Mouse (Mus musculus) hindbrain, embryonic 15.5 days (tissue): ENCODE results near the gene Lum. TPM values are rescaled to one million over a fixed set of nuclear protein-coding genes. Genes with fewer than 3 reads are reported as not detected.

Source experiments
- ATAC-seq: fragments of 200-750 bp; cut with Nextera tagmentation; 2 replicates; pipeline ENCODE4 v1.8.0; 2017; ENCODE audit warnings: low read depth, moderate number of reproducible peaks, moderate TSS enrichment; ENCODE audit not compliant: low FRiP score
- H3K27ac ChIP-seq: fragments of 300-500 bp; sonication (generic); replicated peaks from 2 replicates; pipeline ENCODE4 v1.5.1; 2015; ENCODE audit warnings: mild to moderate bottlenecking, inconsistent platforms
- H3K27me3 ChIP-seq: fragments of 300-500 bp; sonication (generic); 2 replicates; pipeline ENCODE4 v1.6.1; 2015; ENCODE audit warnings: control low read depth, inconsistent platforms
- H3K36me3 ChIP-seq: fragments of 300-500 bp; sonication (generic); 2 replicates; pipeline ENCODE4 v1.6.1; 2015; ENCODE audit warnings: control low read depth, inconsistent platforms
- H3K4me1 ChIP-seq: fragments of 300-500 bp; sonication (generic); replicated peaks from 2 replicates; pipeline ENCODE4 v1.6.1; 2015; ENCODE audit warnings: control low read depth, inconsistent platforms
- H3K4me2 ChIP-seq: fragments of 300-500 bp; sonication (generic); 2 replicates; pipeline ENCODE4 v1.6.1; 2015; ENCODE audit warnings: moderate library complexity, mild to moderate bottlenecking, inconsistent platforms
- H3K4me3 ChIP-seq: fragments of 300-500 bp; sonication (generic); 2 replicates; pipeline ENCODE4 v1.5.1; 2015; ENCODE audit warnings: mild to moderate bottlenecking, inconsistent platforms
- H3K9ac ChIP-seq: fragments of 300-500 bp; sonication (generic); 2 replicates; pipeline ENCODE4 v1.6.1; 2015; ENCODE audit warnings: inconsistent platforms
- H3K9me3 ChIP-seq: fragments of 300-500 bp; sonication (generic); 2 replicates; pipeline ENCODE4 v1.6.1; 2016; ENCODE audit warnings: control low read depth, inconsistent platforms
- WGBS: fragments of 180-500 bp; shearing (Covaris S2); methylation state at CpG from one replicate; pipeline ENCODE4 v1.1.7; 2015; 5-methylcytosine and 5-hydroxymethylcytosine counted together
- polyA plus RNA-seq: library from polyadenylated mRNA; unstranded; fragments of >200 nt; fragmentation: Nextera tagmentation; extraction: Ambion mirVana; gene quantifications from 2 replicates; pipeline ENCODE4 v1.2.1, GENCODE M21; 2015

The Lum gene
- polyA plus RNA-seq = 18.0 and 22.7 TPM in 2 replicates

- Histone ChIP-seq H3K4me1 (no peaks in the 10 kb centered on the region), H3K27me3 (no peaks in the 10 kb centered on the region), H3K36me3 (no peaks in the 10 kb centered on the region), H3K4me3 (no peak within 1 kb of the TSS), H3K9me3 (no peaks in the 10 kb centered on the region), H3K4me2 (no peak within 1 kb of the TSS), H3K27ac (no peak within 1 kb of the TSS), H3K9ac (no peak within 1 kb of the TSS)
- WGBS = 62% methylated on average over 10 of the region's 10 CpGs
- ATAC-seq = no peak
Measured at GRCm38 (mm10) chr10:97564957-97565856, at the start of gene Lum. Lum (plus strand) TSS chr10:97565128.

DNA sequence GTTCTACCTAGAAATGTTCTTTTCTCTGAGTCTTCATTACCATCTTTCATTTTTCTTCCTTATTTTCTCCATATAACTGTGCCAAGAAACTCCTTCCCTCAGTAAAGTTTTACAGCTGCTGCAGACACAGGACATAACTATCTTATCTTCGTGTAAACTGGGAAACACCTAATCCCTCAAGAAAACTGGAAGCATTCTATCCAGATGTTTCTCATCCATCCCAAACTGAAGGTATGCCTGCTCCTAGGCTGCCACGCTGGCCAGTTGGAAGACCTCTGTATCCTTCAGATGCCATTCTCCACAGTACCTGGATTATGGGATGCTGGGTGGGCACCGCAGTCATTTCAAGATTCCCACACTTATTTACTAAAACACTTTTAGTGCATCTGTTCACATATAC lies 41.6 kb upstream of the Lum start:
- H3K9me3 ChIP-seq = no peaks in the 10 kb centered on the region
- H3K27ac ChIP-seq = no peak overlapping the region
- H3K4me1 ChIP-seq = no peaks in the 10 kb centered on the region
- no peaks in the 10 kb centered on the region for H3K27me3 ChIP-seq
- H3K4me2 ChIP-seq = no peak overlapping the region
- WGBS = 87% methylated on average over 3 of the region's 3 CpGs
- H3K4me3 ChIP-seq = no peak overlapping the region
- H3K36me3 ChIP-seq = no peaks in the 10 kb centered on the region
- ATAC-seq = no peak
- H3K9ac ChIP-seq = no peak overlapping the region

- no peaks in the 10 kb centered on the region for H3K4me1 ChIP-seq
- H3K4me3 ChIP-seq = no peak overlapping the region
- H3K27ac ChIP-seq = no peak overlapping the region
- no peak for ATAC-seq
- H3K4me2 ChIP-seq = no peak overlapping the region
- no peaks in the 10 kb centered on the region for H3K9me3 ChIP-seq
- H3K36me3 ChIP-seq = no peaks in the 10 kb centered on the region
- H3K27me3 ChIP-seq = no peaks in the 10 kb centered on the region
- H3K9ac ChIP-seq = no peak overlapping the region
- WGBS = 90% methylated on average over 4 of the region's 4 CpGs
Measured at GRCm38 (mm10) chr10:97535697-97536096, 29.2 kb upstream of the Lum start.

DNA sequence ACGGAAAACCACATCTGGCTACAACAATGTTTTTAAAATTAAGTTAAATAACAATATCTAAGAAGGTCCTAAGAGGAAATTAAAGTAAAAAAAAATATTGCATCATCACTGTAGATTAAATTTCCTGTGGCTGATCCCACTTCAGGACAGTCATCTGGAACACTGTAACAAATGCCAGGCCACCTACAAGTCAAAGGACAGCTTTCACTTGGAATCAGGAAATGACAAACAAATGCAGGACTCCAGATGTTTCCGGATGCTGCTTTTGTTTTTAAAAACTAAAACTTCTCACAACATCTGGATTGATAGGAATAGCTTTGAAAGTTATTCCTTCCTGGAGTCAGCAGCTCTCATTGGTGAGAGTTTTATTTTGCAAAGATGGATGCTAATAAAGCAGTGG lies 28.0 kb upstream of the Lum start:
- H3K27me3 ChIP-seq = no peaks in the 10 kb centered on the region
- H3K4me1 ChIP-seq = no peaks in the 10 kb centered on the region
- H3K9me3 ChIP-seq = no peaks in the 10 kb centered on the region
- ATAC-seq = no peak
- H3K4me3 ChIP-seq = no peak overlapping the region
- H3K4me2 ChIP-seq = no peak overlapping the region
- 81% methylated on average over 2 of the region's 2 CpGs for WGBS
- no peak overlapping the region for H3K27ac ChIP-seq
- no peaks in the 10 kb centered on the region for H3K36me3 ChIP-seq
- H3K9ac ChIP-seq = no peak overlapping the region

DNA sequence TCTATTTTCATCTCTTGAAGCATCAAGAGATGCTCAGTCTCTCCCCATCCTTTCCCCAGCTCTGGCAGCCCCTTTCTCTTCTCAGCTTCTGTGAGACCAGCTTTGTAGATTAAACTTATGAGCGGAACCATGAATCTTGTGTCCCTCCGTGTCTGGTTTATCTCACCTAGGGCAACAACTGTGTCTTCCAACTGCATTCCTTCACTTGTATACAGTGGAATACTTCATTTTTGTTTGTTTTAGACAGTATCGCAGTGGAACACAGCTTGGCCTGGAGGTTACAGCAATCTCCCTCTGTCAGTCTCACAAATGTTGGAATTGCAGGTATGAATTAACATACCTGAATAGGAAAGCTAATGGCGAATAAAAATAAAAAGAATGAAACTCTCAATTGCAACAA lies 26.7 kb upstream of the Lum start:
- H3K4me3 ChIP-seq = no peak overlapping the region
- 93% methylated on average over 4 of the region's 4 CpGs for WGBS
- no peak for ATAC-seq

GRCm38 (mm10) chr10:97547740-97548139 lies 17.2 kb upstream of the Lum start:
- no peak for ATAC-seq
- Histone ChIP-seq H3K27ac (no peak overlapping the region), H3K4me2 (no peak overlapping the region), H3K36me3 (no peaks in the 10 kb centered on the region), H3K4me3 (no peak overlapping the region), H3K9ac (no peak overlapping the region), H3K27me3 (no peaks in the 10 kb centered on the region), H3K4me1 (no peaks in the 10 kb centered on the region), H3K9me3 (no peaks in the 10 kb centered on the region)
- 84% methylated on average over 1 of the region's 1 CpGs for WGBS

More for the DNA sequence above, 26.7 kb upstream of the Lum start:
- Histone ChIP-seq H3K36me3 (no peaks in the 10 kb centered on the region), H3K27ac (no peak overlapping the region), H3K4me2 (no peak overlapping the region), H3K9me3 (no peaks in the 10 kb centered on the region), H3K9ac (no peak overlapping the region), H3K4me1 (no peaks in the 10 kb centered on the region), H3K27me3 (no peaks in the 10 kb centered on the region)

DNA sequence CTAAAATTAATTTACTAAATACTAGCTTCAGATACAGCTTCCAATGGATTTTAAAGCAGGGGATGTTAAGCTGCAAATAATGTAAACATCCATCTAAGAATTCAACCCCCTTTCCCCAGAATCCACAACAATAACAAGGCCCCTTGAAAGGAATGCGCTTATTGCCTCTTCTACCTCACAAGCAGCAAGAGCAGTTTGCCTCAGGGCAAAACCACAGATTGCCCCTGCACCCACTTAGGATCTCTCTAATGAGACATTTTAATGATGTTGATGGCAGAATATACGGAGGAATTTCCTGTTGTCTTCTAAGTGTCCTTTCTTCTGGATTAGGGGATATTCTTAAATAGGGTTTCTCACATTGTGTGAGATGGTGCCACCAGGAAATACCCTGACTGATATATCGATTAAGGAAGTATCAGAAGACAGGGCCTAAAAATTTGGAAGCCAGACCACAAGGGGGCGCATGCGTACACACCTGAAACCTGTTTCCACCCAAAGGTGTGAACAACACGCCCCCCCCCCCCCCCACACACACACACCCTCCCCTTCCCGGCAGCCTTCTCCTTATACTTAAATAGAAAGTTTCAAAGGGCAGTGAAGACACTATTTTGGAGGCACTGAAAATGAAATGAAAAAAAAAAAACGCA lies 2.7 kb downstream of the Lum start:
- 70% methylated on average over 8 of the region's 8 CpGs for WGBS
- ATAC-seq = no peak

DNA sequence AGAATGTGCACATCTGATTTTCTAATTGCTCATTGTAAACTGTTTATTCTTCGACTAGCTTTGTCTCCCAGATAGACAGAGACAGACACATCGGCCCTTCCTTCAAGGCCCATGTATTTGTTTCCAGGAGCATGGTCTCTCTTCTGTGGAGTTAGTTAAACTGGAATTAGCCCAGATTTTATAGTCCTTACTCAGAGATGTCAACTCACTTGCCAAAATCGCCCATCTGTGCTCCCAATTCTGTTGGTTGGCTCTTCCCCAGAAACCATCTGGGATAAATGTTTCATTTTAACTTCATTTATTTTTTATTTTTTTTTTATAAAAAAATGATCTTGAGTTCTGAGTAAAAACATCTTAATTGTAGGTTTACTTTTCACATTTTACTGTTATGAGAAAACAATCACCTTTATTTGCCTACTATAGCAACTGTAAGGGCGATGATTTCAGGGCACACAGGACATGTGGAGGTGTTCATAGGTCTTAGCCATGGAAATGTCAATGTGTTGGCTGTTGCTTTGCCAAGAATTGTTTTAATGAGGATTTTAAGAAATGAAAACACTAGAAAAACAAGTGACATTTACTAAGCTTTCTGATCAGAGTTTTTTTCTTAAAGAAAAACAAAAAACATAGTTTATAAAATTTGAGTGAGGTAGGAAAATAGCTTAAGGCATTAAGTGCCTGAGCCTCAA lies 17.8 kb downstream of the Lum start:
- H3K27me3 ChIP-seq = no peaks in the 10 kb centered on the region
- no peak overlapping the region for H3K27ac ChIP-seq
- no peaks in the 10 kb centered on the region for H3K4me1 ChIP-seq
- H3K4me2 ChIP-seq = no peak overlapping the region
- no peak overlapping the region for H3K4me3 ChIP-seq
- H3K9ac ChIP-seq = no peak overlapping the region
- no peaks in the 10 kb centered on the region for H3K9me3 ChIP-seq
- H3K36me3 ChIP-seq = no peaks in the 10 kb centered on the region
- ATAC-seq = no peak
- WGBS = 76% methylated on average over 4 of the region's 4 CpGs

More for the DNA sequence above, 2.7 kb downstream of the Lum start:
- Histone ChIP-seq H3K27ac (no peak overlapping the region), H3K4me2 (no peak overlapping the region), H3K4me1 (no peaks in the 10 kb centered on the region), H3K9ac (no peak overlapping the region), H3K36me3 (no peaks in the 10 kb centered on the region), H3K4me3 (no peak overlapping the region), H3K27me3 (no peaks in the 10 kb centered on the region), H3K9me3 (no peaks in the 10 kb centered on the region)

- Histone ChIP-seq H3K9me3 (no peaks in the 10 kb centered on the region), H3K4me1 (no peaks in the 10 kb centered on the region), H3K36me3 (no peaks in the 10 kb centered on the region), H3K4me3 (no peak overlapping the region), H3K27ac (no peak overlapping the region), H3K9ac (no peak overlapping the region), H3K27me3 (no peaks in the 10 kb centered on the region), H3K4me2 (no peak overlapping the region)
- 57% methylated on average over 3 of the region's 3 CpGs for WGBS
- ATAC-seq = no peak
Measured at GRCm38 (mm10) chr10:97584176-97584575, 19.2 kb downstream of the Lum start.

DNA sequence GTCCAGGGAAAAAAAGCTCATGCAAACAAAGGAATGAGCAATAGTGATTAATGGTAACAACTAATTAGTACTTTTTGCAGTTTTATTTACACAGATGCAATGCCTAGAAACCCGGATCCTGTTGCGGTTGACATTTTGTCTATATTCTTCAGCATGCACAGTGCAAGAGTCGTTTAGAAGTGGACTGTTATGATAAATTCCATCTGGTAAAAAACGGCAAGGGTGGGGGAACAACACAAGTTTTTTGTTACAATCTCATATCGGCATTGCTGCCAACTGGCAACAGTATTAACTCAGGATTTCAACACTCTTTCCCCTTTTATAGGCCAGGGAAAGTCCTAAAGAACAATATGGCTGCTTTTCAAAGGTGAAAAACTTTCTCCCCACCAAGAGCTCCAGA lies 22.2 kb downstream of the Lum start:
- no peak overlapping the region for H3K4me2 ChIP-seq
- no peak overlapping the region for H3K27ac ChIP-seq
- no peaks in the 10 kb centered on the region for H3K36me3 ChIP-seq
- no peaks in the 10 kb centered on the region for H3K9me3 ChIP-seq
- H3K27me3 ChIP-seq = no peaks in the 10 kb centered on the region
- ATAC-seq = no peak
- no peak overlapping the region for H3K9ac ChIP-seq
- H3K4me1 ChIP-seq = no peaks in the 10 kb centered on the region
- H3K4me3 ChIP-seq = no peak overlapping the region
- 91% methylated on average over 5 of the region's 5 CpGs for WGBS

- H3K36me3 ChIP-seq = no peaks in the 10 kb centered on the region
- WGBS = 89% methylated on average over 6 of the region's 6 CpGs
- no peak overlapping the region for H3K4me3 ChIP-seq
- H3K9ac ChIP-seq = no peak overlapping the region
- no peak for ATAC-seq
- no peaks in the 10 kb centered on the region for H3K4me1 ChIP-seq
- no peak overlapping the region for H3K27ac ChIP-seq
- no peaks in the 10 kb centered on the region for H3K9me3 ChIP-seq
- H3K4me2 ChIP-seq = no peak overlapping the region
- H3K27me3 ChIP-seq = no peaks in the 10 kb centered on the region
Measured at GRCm38 (mm10) chr10:97589574-97589973, 24.6 kb downstream of the Lum start.

- H3K4me2 ChIP-seq = no peak overlapping the region
- no peak overlapping the region for H3K27ac ChIP-seq
- no peak for ATAC-seq
- no peak overlapping the region for H3K9ac ChIP-seq
- H3K4me1 ChIP-seq = no peaks in the 10 kb centered on the region
- H3K27me3 ChIP-seq = no peaks in the 10 kb centered on the region
- H3K36me3 ChIP-seq = no peaks in the 10 kb centered on the region
- WGBS = 71% methylated on average over 3 of the region's 3 CpGs
- no peak overlapping the region for H3K4me3 ChIP-seq
- H3K9me3 ChIP-seq = no peaks in the 10 kb centered on the region
Measured at GRCm38 (mm10) chr10:97591036-97591435, 26.1 kb downstream of the Lum start.
